Mouse (Mus musculus): ENCODE results near the gene Snd1. TPM values are rescaled to one million over a fixed set of nuclear protein-coding genes. Genes with fewer than 3 reads are reported as not detected.

Snd1 gene
- polyA plus RNA-seq, 2 experiments: 31.5 to 43.2 TPM

- H3K4me1 ChIP-seq (replicated peaks; ENCODE audit: control insufficient read depth in 2 of 2, insufficient read depth in 2 of 2, low read length in 1 of 2): no peaks in the 10 kb centered on the region
- no peak overlapping the region for H3K9ac ChIP-seq (replicated peaks)
- ATAC-seq (ENCODE audit: insufficient read depth) (no peak), DNase-seq (ENCODE audit: low read depth in 3 of 3, low spot score in 3 of 3) (no peak)
- H3K4me2 ChIP-seq (ENCODE audit: low read depth): no peak overlapping the region
- no peaks in the 10 kb centered on the region for H3K27me3 ChIP-seq (ENCODE audit: control insufficient read depth, insufficient read depth, low read length)
- no peak overlapping the region for H3K27ac ChIP-seq
- H3K4me3 ChIP-seq (ENCODE audit: insufficient read depth in 1 of 2, low read depth in 2 of 2, low read length in 2 of 2): no peak overlapping the region
- WGBS (ENCODE audit: insufficient replicate concordance): 72% methylated on average over 9 of the region's 9 CpGs
- no peaks in the 10 kb centered on the region for H3K9me3 ChIP-seq (ENCODE audit: control insufficient read depth, low read length)
- TF ChIP-seq EP300 (IDR thresholded peaks at IDR 0.05; ENCODE audit: low read depth) (no peak), CTCF (IDR thresholded peaks at IDR 0.05; ENCODE audit: low read depth) (no peak)
- H3K36me3 ChIP-seq (replicated peaks; ENCODE audit: control insufficient read depth, insufficient read depth, low read depth): no peaks in the 10 kb centered on the region
Observed at GRCm38 (mm10) chr6:28817039-28817438, 342.1 kb downstream of the Snd1 start.

- ATAC-seq (ENCODE audit: insufficient read depth) (no peak), DNase-seq (ENCODE audit: low read depth in 3 of 3, low spot score in 3 of 3) (no peak)
- Histone ChIP-seq H3K36me3 (replicated peaks; ENCODE audit: control insufficient read depth, insufficient read depth, low read depth) (no peaks in the 10 kb centered on the region), H3K4me3 (ENCODE audit: insufficient read depth in 1 of 2, low read depth in 2 of 2, low read length in 2 of 2) (no peak overlapping the region), H3K27ac (no peak overlapping the region), H3K27me3 (ENCODE audit: control insufficient read depth, insufficient read depth, low read length) (no peaks in the 10 kb centered on the region), H3K4me2 (ENCODE audit: low read depth) (no peak overlapping the region), H3K9me3 (ENCODE audit: control insufficient read depth, low read length) (no peaks in the 10 kb centered on the region), H3K4me1 (replicated peaks; ENCODE audit: control insufficient read depth in 2 of 2, insufficient read depth in 2 of 2, low read length in 1 of 2) (no peaks in the 10 kb centered on the region), H3K9ac (replicated peaks) (no peak overlapping the region)
- TF ChIP-seq EP300 (IDR thresholded peaks at IDR 0.05; ENCODE audit: low read depth) (no peak), CTCF (IDR thresholded peaks at IDR 0.05; ENCODE audit: low read depth) (no peak)
- WGBS (ENCODE audit: insufficient replicate concordance): 78% methylated on average over 13 of the region's 13 CpGs
Observed at GRCm38 (mm10) chr6:28819509-28820358, 344.8 kb downstream of the Snd1 start.

GRCm38 (mm10) chr6:28822296-28822695 is 347.4 kb downstream of the Snd1 start:
- Histone ChIP-seq H3K27me3 (ENCODE audit: control insufficient read depth, insufficient read depth, low read length) (no peaks in the 10 kb centered on the region), H3K4me3 (ENCODE audit: insufficient read depth in 1 of 2, low read depth in 2 of 2, low read length in 2 of 2) (no peak overlapping the region), H3K27ac (no peak overlapping the region), H3K4me1 (replicated peaks; ENCODE audit: control insufficient read depth in 2 of 2, insufficient read depth in 2 of 2, low read length in 1 of 2) (no peaks in the 10 kb centered on the region), H3K4me2 (ENCODE audit: low read depth) (no peak overlapping the region), H3K36me3 (replicated peaks; ENCODE audit: control insufficient read depth, insufficient read depth, low read depth) (no peaks in the 10 kb centered on the region), H3K9ac (replicated peaks) (no peak overlapping the region), H3K9me3 (ENCODE audit: control insufficient read depth, low read length) (no peaks in the 10 kb centered on the region)
- WGBS (ENCODE audit: insufficient replicate concordance): 64% methylated on average over 3 of the region's 3 CpGs
- ATAC-seq (ENCODE audit: insufficient read depth) (no peak), DNase-seq (ENCODE audit: low read depth in 3 of 3, low spot score in 3 of 3) (no peak)
- TF ChIP-seq CTCF (IDR thresholded peaks at IDR 0.05; ENCODE audit: low read depth): no peak

GRCm38 (mm10) chr6:28823375-28823774 is 348.4 kb downstream of the Snd1 start:
- TF ChIP-seq EP300 (IDR thresholded peaks at IDR 0.05; ENCODE audit: low read depth): no peak
- no peak for TF ChIP-seq CTCF (IDR thresholded peaks at IDR 0.05; ENCODE audit: low read depth)
- no peak for DNase-seq (ENCODE audit: low read depth in 3 of 3, low spot score in 3 of 3)
- H3K36me3 ChIP-seq (replicated peaks; ENCODE audit: control insufficient read depth, insufficient read depth, low read depth): no peaks in the 10 kb centered on the region
- WGBS (ENCODE audit: insufficient replicate concordance): 76% methylated on average over 3 of the region's 3 CpGs
- H3K4me2 ChIP-seq (ENCODE audit: low read depth): no peak overlapping the region
- H3K27me3 ChIP-seq (ENCODE audit: control insufficient read depth, insufficient read depth, low read length): no peaks in the 10 kb centered on the region
- H3K4me3 ChIP-seq (ENCODE audit: insufficient read depth in 1 of 2, low read depth in 2 of 2, low read length in 2 of 2): no peak overlapping the region
- H3K9ac ChIP-seq (replicated peaks): no peak overlapping the region
- no peak for ATAC-seq (ENCODE audit: insufficient read depth)
- H3K4me1 ChIP-seq (replicated peaks; ENCODE audit: control insufficient read depth in 2 of 2, insufficient read depth in 2 of 2, low read length in 1 of 2): no peaks in the 10 kb centered on the region
- no peak overlapping the region for H3K27ac ChIP-seq
- H3K9me3 ChIP-seq (ENCODE audit: control insufficient read depth, low read length): no peaks in the 10 kb centered on the region

GRCm38 (mm10) chr6:28823802-28824201 is 348.9 kb downstream of the Snd1 start:
- DNase-seq (ENCODE audit: low read depth in 3 of 3, low spot score in 3 of 3) (no peak), ATAC-seq (ENCODE audit: insufficient read depth) (no peak)
- Histone ChIP-seq H3K4me3 (ENCODE audit: insufficient read depth in 1 of 2, low read depth in 2 of 2, low read length in 2 of 2) (no peak overlapping the region), H3K4me2 (ENCODE audit: low read depth) (no peak overlapping the region), H3K27ac (no peak overlapping the region), H3K9me3 (ENCODE audit: control insufficient read depth, low read length) (no peaks in the 10 kb centered on the region), H3K27me3 (ENCODE audit: control insufficient read depth, insufficient read depth, low read length) (no peaks in the 10 kb centered on the region), H3K36me3 (replicated peaks; ENCODE audit: control insufficient read depth, insufficient read depth, low read depth) (no peaks in the 10 kb centered on the region), H3K9ac (replicated peaks) (no peak overlapping the region), H3K4me1 (replicated peaks; ENCODE audit: control insufficient read depth in 2 of 2, insufficient read depth in 2 of 2, low read length in 1 of 2) (no peaks in the 10 kb centered on the region)
- WGBS (ENCODE audit: insufficient replicate concordance): 78% methylated on average over 5 of the region's 5 CpGs
- TF ChIP-seq CTCF (IDR thresholded peaks at IDR 0.05; ENCODE audit: low read depth): no peak
- TF ChIP-seq EP300 (IDR thresholded peaks at IDR 0.05; ENCODE audit: low read depth): no peak

All from liver, embryonic 14.5 days (tissue).